In genomic region chr12:9970771-9971170, GRCm38 (mm10) we compare ENCODE assay signal across 17 mouse cellular contexts.
"Had no signal": no experiment of that assay in that cellular context is flagged by ENCODE, and none has a peak within 500 bp of the region (broad histone marks: within the 10 kb centered on the region; RNA-seq: fewer than 3 reads in every experiment).

No protein-coding gene starts in this region.

- H3K4me2 ChIP-seq: lung, embryonic 14.5 days; midbrain, embryonic 12.5 days; neural tube, embryonic 13.5 days; neural tube, embryonic 15.5 days had no signal

- H3K4me3 ChIP-seq: midbrain, embryonic 10.5 days; midbrain, embryonic 12.5 days; myocyte; neural tube, embryonic 13.5 days; neural tube, embryonic 15.5 days had no signal

- H3K36me3 ChIP-seq: midbrain, embryonic 10.5 days; midbrain, embryonic 12.5 days; neural tube, embryonic 13.5 days; neural tube, embryonic 15.5 days had no signal

- H3K4me1 ChIP-seq: midbrain, embryonic 10.5 days; midbrain, embryonic 12.5 days; neural tube, embryonic 13.5 days; neural tube, embryonic 15.5 days had no signal

- DNase-seq: lung, adult 18-20 months; lung, embryonic 14.5 days; lung, postnatal 10 days; lung, postnatal 4 days; retina, postnatal 1 day; right cerebral cortex, adult 18-20 months; right cerebral cortex, postnatal 25 days; right cerebral cortex, postnatal 4 days; spleen, adult 18-20 months; thymus, adult 18-20 months; thymus, postnatal 14 days; thymus, postnatal 36 days had no signal

- H3K27me3 ChIP-seq: midbrain, embryonic 12.5 days; neural tube, embryonic 13.5 days; neural tube, embryonic 15.5 days had no signal

- H3K27ac ChIP-seq: midbrain, embryonic 10.5 days; midbrain, embryonic 12.5 days; neural tube, embryonic 13.5 days; neural tube, embryonic 15.5 days had no signal

- H3K9ac ChIP-seq: lung, embryonic 14.5 days; midbrain, embryonic 12.5 days; neural tube, embryonic 13.5 days; neural tube, embryonic 15.5 days had no signal

- H3K9me3 ChIP-seq: midbrain, embryonic 10.5 days; midbrain, embryonic 12.5 days; neural tube, embryonic 13.5 days; neural tube, embryonic 15.5 days had no signal
